8 mouse cellular contexts compared by ENCODE assay signal in genomic region chr15:81466738-81467113, GRCm38 (mm10). TPM values are rescaled to one million over a fixed set of nuclear protein-coding genes. Genes with fewer than 3 reads are reported as not detected.
A peak's percentile ranks its signal among the peaks of the same experiment; 100 is the strongest.
DNase-seq lines count a peak whose midpoint lies in the region; ATAC-seq and TF ChIP-seq lines count a peak whose summit lies in the region.

No protein-coding gene starts in this region.

- DNase-seq in lung, postnatal 0 days (ENCODE audit: low spot score) = no peak
- DNase-seq in lung, postnatal 36 days = no peak
- no peak for DNase-seq in limb, embryonic 14.5 days (ENCODE audit: low spot score)
- no peak for DNase-seq in ovary, postnatal 36 days (ENCODE audit: low spot score)
- DNase-seq in MN1 (ENCODE audit: low spot score) = no peak
- DNase-seq in thymus, postnatal 36 days = no peak

- no peaks in the 10 kb centered on the region for H3K27me3 ChIP-seq in lung, postnatal 0 days (replicated peaks; ENCODE audit: insufficient read depth, low read length)
- H3K27me3 ChIP-seq in erythroblast, embryonic 14.5 days (ENCODE audit: control insufficient read depth) = no peaks in the 10 kb centered on the region
- H3K27me3 ChIP-seq in limb, embryonic 14.5 days (ENCODE audit: control insufficient read depth, insufficient read depth, low read length) = no peaks in the 10 kb centered on the region
- H3K27me3 ChIP-seq in small intestine, adult 2 months (ENCODE audit: control insufficient read depth, insufficient read depth, low read length) = no peaks in the 10 kb centered on the region

- TF ChIP-seq EP300 in lung, postnatal 0 days (IDR thresholded peaks at IDR 0.05) = no peak

- ATAC-seq in lung, postnatal 0 days = peak; percentile 25
- ATAC-seq in limb, embryonic 14.5 days (ENCODE audit: low FRiP score, low read depth) = no peak

- H3K4me3 ChIP-seq in lung, postnatal 0 days (ENCODE audit: low read depth, low read length) = peak overlapping the region; percentile 66
- peak overlapping the region; percentile 90 for H3K4me3 ChIP-seq in erythroblast, embryonic 14.5 days (replicated peaks)
- peak overlapping the region; percentile 68 for H3K4me3 ChIP-seq in limb, embryonic 14.5 days (replicated peaks; ENCODE audit: low read length)
- peak overlapping the region; percentile 83 for H3K4me3 ChIP-seq in small intestine, adult 2 months (ENCODE audit: low read depth, low read length)

- H3K4me2 ChIP-seq in lung, postnatal 0 days (replicated peaks; ENCODE audit: low read depth, low read length) = peak overlapping the region; percentile 72
- peak overlapping the region; percentile 66 for H3K4me2 ChIP-seq in limb, embryonic 14.5 days (replicated peaks; ENCODE audit: low read depth, low read length, severe bottlenecking)

- WGBS in lung, postnatal 0 days = 2% methylated on average over 15 of the region's 15 CpGs
- 0% methylated on average over 15 of the region's 15 CpGs for WGBS in limb, embryonic 14.5 days
- WGBS in small intestine, adult 2 months = 0% methylated on average over 15 of the region's 15 CpGs

- peaks cover 14% of the 10 kb centered on the region; the same call in 1 of the 2 replicates for H3K36me3 ChIP-seq in lung, postnatal 0 days (ENCODE audit: insufficient read depth, low read length)
- H3K36me3 ChIP-seq in erythroblast, embryonic 14.5 days (ENCODE audit: control insufficient read depth) = peaks cover 38% of the 10 kb centered on the region
- H3K36me3 ChIP-seq in limb, embryonic 14.5 days (ENCODE audit: control insufficient read depth, insufficient read depth, low read length) = peaks cover 31% of the 10 kb centered on the region
- H3K36me3 ChIP-seq in small intestine, adult 2 months (ENCODE audit: control insufficient read depth, insufficient read depth, low read length) = peaks cover 16% of the 10 kb centered on the region

- H3K9ac ChIP-seq in lung, postnatal 0 days (replicated peaks; ENCODE audit: low read depth) = peak overlapping the region; percentile 52
- peak overlapping the region; percentile 71 for H3K9ac ChIP-seq in limb, embryonic 14.5 days (ENCODE audit: low read depth, low read length, severe bottlenecking)

- no peak for TF ChIP-seq CTCF in lung, postnatal 0 days (IDR thresholded peaks at IDR 0.05)
- TF ChIP-seq CTCF in small intestine, adult 2 months (IDR thresholded peaks at IDR 0.05; ENCODE audit: extremely low read depth, insufficient read length, insufficient replicate concordance, low read depth, low read length) = no peak

- no peaks in the 10 kb centered on the region for H3K4me1 ChIP-seq in lung, postnatal 0 days (ENCODE audit: insufficient read depth, low read depth, low read length)
- peaks cover 32% of the 10 kb centered on the region for H3K4me1 ChIP-seq in erythroblast, embryonic 14.5 days (ENCODE audit: control insufficient read depth)
- H3K4me1 ChIP-seq in limb, embryonic 14.5 days (ENCODE audit: control insufficient read depth, insufficient read depth, low read length) = peaks cover 5% of the 10 kb centered on the region
- no peaks in the 10 kb centered on the region for H3K4me1 ChIP-seq in small intestine, adult 2 months (ENCODE audit: control insufficient read depth, insufficient read depth, insufficient read length, low read length)

- 0 out of 2 replicates have a peak, but pooled peaks have one; percentile 10 for TF ChIP-seq POLR2A in limb, embryonic 14.5 days (IDR thresholded peaks at IDR 0.05; ENCODE audit: borderline replicate concordance, extremely low read depth, insufficient read depth, insufficient read length)
- TF ChIP-seq POLR2A in small intestine, adult 2 months (IDR thresholded peaks at IDR 0.05; ENCODE audit: low read depth, low read length) = no peak; the same call in 1 of the 2 replicates

- no peaks in the 10 kb centered on the region; the same call in 1 of the 2 replicates for H3K9me3 ChIP-seq in lung, postnatal 0 days (ENCODE audit: low read length)
- H3K9me3 ChIP-seq in erythroblast, embryonic 14.5 days (ENCODE audit: control insufficient read depth, low read length) = peaks cover 9% of the 10 kb centered on the region
- no peaks in the 10 kb centered on the region for H3K9me3 ChIP-seq in limb, embryonic 14.5 days (ENCODE audit: control insufficient read depth, low read length)

- peak overlapping the region; percentile 93 for H3K27ac ChIP-seq in lung, postnatal 0 days (ENCODE audit: low read length)
- H3K27ac ChIP-seq in limb, embryonic 14.5 days (replicated peaks; ENCODE audit: low read depth, low read length) = peak overlapping the region; percentile 71
- 0 out of 2 replicates have a peak overlapping the region, but pooled peaks have one; percentile 38 for H3K27ac ChIP-seq in small intestine, adult 2 months (ENCODE audit: insufficient read depth, low read depth, low read length)

RNA-seq across cellular contexts. Expression of gene Rbx1, which starts 0.6 kb away (rescaled TPM):
- 419 and 465 TPM in 2 replicates for polyA plus RNA-seq in lung, postnatal 0 days (2015; fragmentation: Nextera tagmentation; extraction: Ambion mirVana)
- 2.0 and 2.4 TPM in 2 replicates for polyA plus RNA-seq in erythroblast, embryonic 14.5 days (2012)
- 154 and 233 TPM in 2 replicates for polyA plus RNA-seq in limb, embryonic 14.5 days (2012; rRNA removed)
- polyA plus RNA-seq in limb, embryonic 14.5 days (2014; fragmentation: Nextera tagmentation; extraction: Ambion mirVana) = 515 and 532 TPM in 2 replicates
- 9.4 and 17.7 TPM in 2 replicates for polyA plus RNA-seq in small intestine, adult 2 months (2012; rRNA removed)

RNA-seq across cellular contexts. Expression of gene Dnajb7, which starts 58.6 kb away (rescaled TPM):
- 0.53 and 0.81 TPM in 2 replicates for polyA plus RNA-seq in lung, postnatal 0 days (2015; fragmentation: Nextera tagmentation; extraction: Ambion mirVana)
- polyA plus RNA-seq in erythroblast, embryonic 14.5 days (2012) = 0.03 and 0.04 TPM in 2 replicates
- polyA plus RNA-seq in limb, embryonic 14.5 days (2012; rRNA removed) = not detected in 2 replicates
- polyA plus RNA-seq in limb, embryonic 14.5 days (2014; fragmentation: Nextera tagmentation; extraction: Ambion mirVana) = 1.00 and 1.4 TPM in 2 replicates
- not detected in 2 replicates for polyA plus RNA-seq in small intestine, adult 2 months (2012; rRNA removed)

Comparison
In these comparisons a context has a peak if more than half of its experiments do, and no peak if none do; other contexts are left out.
1. H3K27ac ChIP-seq: peak in every context shown above with its lines; median percentile 93 in lung, postnatal 0 days; 71 in limb, embryonic 14.5 days; 38 in small intestine, adult 2 months.